Mouse (Mus musculus) brain, embryonic 14.5 days (tissue): ENCODE measurements around the gene Mog.

Experiments
- CTCF ChIP-seq: fragments of 200-500 bp; IDR thresholded peaks from 2 replicates; pipeline ENCODE4 v1.5.1; 2012; ENCODE audit warnings: inconsistent platforms, mild to moderate bottlenecking, moderate library complexity, borderline replicate concordance; ENCODE audit not compliant: insufficient read depth, insufficient read length; ENCODE audit errors: extremely low read depth
- POLR2A ChIP-seq: fragments of 200-500 bp; IDR thresholded peaks from 2 replicates; pipeline ENCODE4 v1.6.1; 2012; ENCODE audit warnings: mild to moderate bottlenecking, inconsistent platforms, borderline replicate concordance; ENCODE audit not compliant: poor library complexity, insufficient read depth, insufficient read length, severe bottlenecking; ENCODE audit errors: extremely low read depth

DNA sequence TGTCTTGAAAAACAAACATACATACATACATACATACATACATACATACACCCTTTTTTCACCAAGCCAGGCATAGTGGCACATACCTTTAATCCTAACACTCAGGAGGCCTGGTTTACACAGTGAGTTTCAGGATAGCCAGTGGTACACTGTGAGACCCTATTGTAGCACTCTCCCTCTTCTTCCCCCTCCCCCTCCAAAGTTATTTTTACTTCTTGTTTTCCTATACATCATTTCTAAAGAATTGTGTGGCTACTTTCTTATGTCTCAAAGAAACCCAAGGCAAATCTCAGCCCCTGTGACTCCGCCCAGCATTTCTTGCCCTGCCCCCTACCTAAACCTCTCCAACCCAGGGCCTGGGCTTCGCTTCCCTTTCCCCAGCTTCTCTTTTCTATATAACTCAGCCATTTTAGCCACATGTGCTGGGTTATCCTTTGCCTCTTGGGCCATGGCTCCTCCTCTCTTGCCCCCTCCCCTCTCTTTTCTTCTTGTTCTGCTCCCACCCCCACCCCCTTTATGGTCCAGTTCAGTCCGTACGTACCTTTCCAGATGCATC, 29.4 kb downstream of the Mog start:
- TF ChIP-seq CTCF, result no peak
- no peak for TF ChIP-seq POLR2A
